Mouse (Mus musculus) myocyte (in vitro differentiated cells): Measurements from ENCODE around the gene Cdk19.

Experiments
- E2F4 ChIP-seq: IDR thresholded peaks from one replicate; pipeline ENCODE4 v1.6.1; 2011; ENCODE audit warnings: mild to moderate bottlenecking, control low read depth, moderate library complexity; ENCODE audit not compliant: insufficient read depth
- MAX ChIP-seq: IDR thresholded peaks from one replicate; pipeline ENCODE4 v1.6.1; 2011; ENCODE audit warnings: low read depth, mild to moderate bottlenecking, control low read depth
- MYOG ChIP-seq, 3 experiments: IDR thresholded peaks; one replicate each; pipeline ENCODE4 v1.6.1; 2011; ENCODE audit warnings: control low read depth in 2 of 3, low read depth in 2 of 3, mild to moderate bottlenecking in 2 of 3; ENCODE audit not compliant: insufficient read length in 2 of 3, control insufficient read depth in 1 of 3, insufficient read depth in 1 of 3
- POLR2A ChIP-seq: IDR thresholded peaks from one replicate; pipeline ENCODE4 v1.6.1; 2011; ENCODE audit warnings: low read depth, mild to moderate bottlenecking, control low read depth, moderate library complexity; ENCODE audit not compliant: insufficient read length
- POLR2AphosphoS2 ChIP-seq: IDR thresholded peaks from one replicate; pipeline ENCODE4 v1.6.1; 2011; ENCODE audit warnings: low read depth, control low read depth; ENCODE audit not compliant: insufficient read length
- TCF12 ChIP-seq: IDR thresholded peaks from one replicate; pipeline ENCODE4 v1.6.1; 2011; ENCODE audit warnings: mild to moderate bottlenecking, control low read depth; ENCODE audit not compliant: poor library complexity, insufficient read depth, severe bottlenecking
- USF1 ChIP-seq: IDR thresholded peaks from one replicate; pipeline ENCODE4 v1.6.1; 2011; ENCODE audit warnings: low read depth, mild to moderate bottlenecking, control low read depth, moderate library complexity

- no peak for TF ChIP-seq POLR2A
- no peak for TF ChIP-seq MAX
- TF ChIP-seq E2F4 = no peak
- TF ChIP-seq USF1 = no peak
- TF ChIP-seq MYOG (IDR thresholded peaks at IDR 0.05; ENCODE audit: control insufficient read depth in 1 of 3, insufficient read depth in 1 of 3, insufficient read length in 2 of 3, low read depth in 2 of 3) = no peak
- TF ChIP-seq POLR2AphosphoS2 = no peak
- no peak for TF ChIP-seq TCF12
These were observed 122.9 kb downstream of the Cdk19 start for GRCm38 (mm10) chr10:40462257-40462656.
